Mouse (Mus musculus): Measurements from ENCODE around the gene Kif26b. TPM values are rescaled to one million over a fixed set of nuclear protein-coding genes. Genes with fewer than 3 reads are reported as not detected.

Kif26b gene
- polyA plus RNA-seq (2012; rRNA removed) = 0.25 and 0.43 TPM in 2 replicates

DNA sequence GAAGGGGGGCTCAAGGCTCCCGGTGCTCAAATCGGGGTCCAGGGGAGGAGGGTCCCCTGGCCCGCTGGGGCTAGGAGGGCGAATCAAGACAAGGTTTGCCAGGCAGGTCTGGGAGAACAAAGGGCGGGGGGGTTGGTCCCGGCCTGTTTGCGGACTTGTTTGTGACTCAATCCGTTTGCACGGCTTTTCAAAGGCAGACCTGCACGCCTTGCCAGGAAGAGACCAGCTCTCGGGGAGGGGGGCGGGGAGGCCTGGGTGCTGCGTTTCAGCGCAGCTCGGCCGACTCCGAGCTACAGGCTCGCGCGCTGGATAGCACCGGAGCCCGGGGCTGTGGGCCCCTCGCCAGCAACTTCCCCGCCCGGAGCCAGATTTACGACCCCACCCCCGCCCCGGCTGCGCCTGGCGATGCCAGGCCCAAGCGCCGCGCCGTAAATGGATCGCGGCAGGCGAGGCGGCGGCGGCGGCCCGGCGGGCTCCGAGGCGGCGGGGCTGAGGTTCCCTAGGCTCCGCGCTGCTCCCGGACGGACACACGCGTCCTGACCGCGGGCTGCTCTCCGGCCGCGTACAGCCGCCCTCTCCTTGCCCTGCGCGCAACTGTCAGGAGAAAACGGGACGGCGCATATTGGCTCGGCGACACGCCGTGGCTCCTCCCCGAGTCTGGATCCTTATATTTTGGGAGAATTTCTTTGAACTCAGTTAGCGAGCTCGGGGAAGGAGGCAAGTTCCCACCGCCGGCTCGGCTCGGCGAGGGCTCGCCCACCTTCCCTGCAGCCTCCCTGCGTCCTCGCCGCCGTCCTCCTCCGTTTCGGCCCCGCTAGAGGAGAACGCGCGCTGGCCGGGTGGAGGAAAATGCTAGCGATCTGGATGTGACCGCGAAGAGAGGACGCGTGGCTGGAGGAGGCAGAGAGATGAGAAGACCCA lies at the start of gene Kif26b:
Gene Kif26b, plus strand, starts transcription at position 695 of the 921 bp plus-strand sequence.
- Histone ChIP-seq H3K27ac (ENCODE audit: control insufficient read depth, insufficient read depth, low read depth, low read length) (no peak within 1 kb of the TSS), H3K36me3 (ENCODE audit: control insufficient read depth, insufficient read depth, low read length) (no peaks in the 10 kb centered on the region), H3K4me3 (ENCODE audit: control insufficient read depth, low read depth, low read length) (peak within 1 kb of the TSS; percentile 81), H3K4me1 (ENCODE audit: control insufficient read depth, insufficient read depth, low read length) (peaks cover 19% of the 10 kb centered on the region), H3K27me3 (ENCODE audit: control insufficient read depth, insufficient read depth, low read length) (no peaks in the 10 kb centered on the region; the same call in 1 of the 2 replicates)
- TF ChIP-seq POLR2A (IDR thresholded peaks at IDR 0.05; ENCODE audit: control insufficient read depth, low read depth, low read length) = no peak
- TF ChIP-seq CTCF (IDR thresholded peaks at IDR 0.05; ENCODE audit: control insufficient read depth, insufficient read depth, insufficient replicate concordance, low read depth, low read length) = no peak

GRCm38 (mm10) chr1:178483854-178484253 lies 45.1 kb upstream of the Kif26b start:
- Histone ChIP-seq H3K36me3 (ENCODE audit: control insufficient read depth, insufficient read depth, low read length) (no peaks in the 10 kb centered on the region), H3K27ac (ENCODE audit: control insufficient read depth, insufficient read depth, low read depth, low read length) (no peak overlapping the region), H3K4me3 (ENCODE audit: control insufficient read depth, low read depth, low read length) (no peak overlapping the region), H3K27me3 (ENCODE audit: control insufficient read depth, insufficient read depth, low read length) (no peaks in the 10 kb centered on the region), H3K4me1 (ENCODE audit: control insufficient read depth, insufficient read depth, low read length) (no peaks in the 10 kb centered on the region)
- TF ChIP-seq CTCF (IDR thresholded peaks at IDR 0.05; ENCODE audit: control insufficient read depth, insufficient read depth, insufficient replicate concordance, low read depth, low read length) (no peak), POLR2A (IDR thresholded peaks at IDR 0.05; ENCODE audit: control insufficient read depth, low read depth, low read length) (no peak)

GRCm38 (mm10) chr1:178485138-178485867 lies 43.6 kb upstream of the Kif26b start:
- Histone ChIP-seq H3K4me1 (ENCODE audit: control insufficient read depth, insufficient read depth, low read length) (no peaks in the 10 kb centered on the region), H3K27ac (ENCODE audit: control insufficient read depth, insufficient read depth, low read depth, low read length) (no peak overlapping the region), H3K36me3 (ENCODE audit: control insufficient read depth, insufficient read depth, low read length) (no peaks in the 10 kb centered on the region), H3K4me3 (ENCODE audit: control insufficient read depth, low read depth, low read length) (no peak overlapping the region), H3K27me3 (ENCODE audit: control insufficient read depth, insufficient read depth, low read length) (no peaks in the 10 kb centered on the region)
- TF ChIP-seq POLR2A (IDR thresholded peaks at IDR 0.05; ENCODE audit: control insufficient read depth, low read depth, low read length) = no peak
- TF ChIP-seq CTCF (IDR thresholded peaks at IDR 0.05; ENCODE audit: control insufficient read depth, insufficient read depth, insufficient replicate concordance, low read depth, low read length) = no peak

DNA sequence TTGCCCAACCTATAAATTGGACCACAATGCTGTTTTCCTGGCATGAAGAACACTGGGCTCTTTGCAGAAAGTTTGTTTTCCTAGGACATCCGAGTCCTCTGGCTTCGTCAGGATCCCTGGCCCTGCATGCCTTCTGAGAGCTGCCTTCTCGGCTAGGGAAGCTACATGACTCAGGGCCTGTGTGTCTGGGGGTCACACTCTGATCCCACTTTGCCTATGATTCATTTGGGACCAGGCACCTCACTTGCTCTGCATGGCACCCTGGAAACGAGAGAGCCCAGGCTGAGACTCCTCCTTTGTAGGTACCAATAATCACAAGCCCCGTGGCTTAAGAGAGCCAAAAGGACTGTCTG lies 43.1 kb upstream of the Kif26b start:
- H3K4me1 ChIP-seq (ENCODE audit: control insufficient read depth, insufficient read depth, low read length) = no peaks in the 10 kb centered on the region
- no peak overlapping the region for H3K27ac ChIP-seq (ENCODE audit: control insufficient read depth, insufficient read depth, low read depth, low read length)
- TF ChIP-seq CTCF (IDR thresholded peaks at IDR 0.05; ENCODE audit: control insufficient read depth, insufficient read depth, insufficient replicate concordance, low read depth, low read length) = no peak
- no peak for TF ChIP-seq POLR2A (IDR thresholded peaks at IDR 0.05; ENCODE audit: control insufficient read depth, low read depth, low read length)
- no peaks in the 10 kb centered on the region for H3K27me3 ChIP-seq (ENCODE audit: control insufficient read depth, insufficient read depth, low read length)
- H3K4me3 ChIP-seq (ENCODE audit: control insufficient read depth, low read depth, low read length) = no peak overlapping the region
- H3K36me3 ChIP-seq (ENCODE audit: control insufficient read depth, insufficient read depth, low read length) = no peaks in the 10 kb centered on the region

DNA sequence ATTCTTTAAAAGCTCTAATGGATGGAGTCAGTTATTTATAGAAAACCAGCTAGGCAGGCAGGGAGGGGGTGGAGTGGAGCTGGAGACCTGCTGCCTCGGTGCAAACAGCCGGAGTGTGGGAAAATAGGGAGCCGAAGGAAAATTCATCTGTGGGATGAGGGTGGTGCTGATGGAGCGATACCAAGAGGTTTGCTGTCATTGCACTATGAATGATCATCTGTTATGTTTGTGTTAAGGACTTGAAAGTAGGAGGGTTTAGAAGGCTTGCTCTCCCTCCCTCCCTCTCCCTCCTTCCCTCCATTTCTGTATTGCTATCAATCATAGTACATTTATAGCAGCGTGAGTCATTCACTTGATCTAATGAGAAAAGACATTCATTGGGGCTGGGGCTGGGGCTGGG lies 42.1 kb upstream of the Kif26b start:
- Histone ChIP-seq H3K36me3 (ENCODE audit: control insufficient read depth, insufficient read depth, low read length) (no peaks in the 10 kb centered on the region), H3K4me1 (ENCODE audit: control insufficient read depth, insufficient read depth, low read length) (no peaks in the 10 kb centered on the region)
- TF ChIP-seq POLR2A (IDR thresholded peaks at IDR 0.05; ENCODE audit: control insufficient read depth, low read depth, low read length) (no peak), CTCF (IDR thresholded peaks at IDR 0.05; ENCODE audit: control insufficient read depth, insufficient read depth, insufficient replicate concordance, low read depth, low read length) (no peak)

GRCm38 (mm10) chr1:178489127-178489526 lies 39.8 kb upstream of the Kif26b start:
- Histone ChIP-seq H3K4me1 (ENCODE audit: control insufficient read depth, insufficient read depth, low read length) (no peaks in the 10 kb centered on the region), H3K36me3 (ENCODE audit: control insufficient read depth, insufficient read depth, low read length) (no peaks in the 10 kb centered on the region), H3K27ac (ENCODE audit: control insufficient read depth, insufficient read depth, low read depth, low read length) (no peak overlapping the region), H3K27me3 (ENCODE audit: control insufficient read depth, insufficient read depth, low read length) (no peaks in the 10 kb centered on the region), H3K4me3 (ENCODE audit: control insufficient read depth, low read depth, low read length) (no peak overlapping the region)
- TF ChIP-seq POLR2A (IDR thresholded peaks at IDR 0.05; ENCODE audit: control insufficient read depth, low read depth, low read length) (no peak), CTCF (IDR thresholded peaks at IDR 0.05; ENCODE audit: control insufficient read depth, insufficient read depth, insufficient replicate concordance, low read depth, low read length) (no peak)

More for the DNA sequence above, 42.1 kb upstream of the Kif26b start:
- Histone ChIP-seq H3K27me3 (ENCODE audit: control insufficient read depth, insufficient read depth, low read length) (no peaks in the 10 kb centered on the region), H3K27ac (ENCODE audit: control insufficient read depth, insufficient read depth, low read depth, low read length) (no peak overlapping the region), H3K4me3 (ENCODE audit: control insufficient read depth, low read depth, low read length) (no peak overlapping the region)

DNA sequence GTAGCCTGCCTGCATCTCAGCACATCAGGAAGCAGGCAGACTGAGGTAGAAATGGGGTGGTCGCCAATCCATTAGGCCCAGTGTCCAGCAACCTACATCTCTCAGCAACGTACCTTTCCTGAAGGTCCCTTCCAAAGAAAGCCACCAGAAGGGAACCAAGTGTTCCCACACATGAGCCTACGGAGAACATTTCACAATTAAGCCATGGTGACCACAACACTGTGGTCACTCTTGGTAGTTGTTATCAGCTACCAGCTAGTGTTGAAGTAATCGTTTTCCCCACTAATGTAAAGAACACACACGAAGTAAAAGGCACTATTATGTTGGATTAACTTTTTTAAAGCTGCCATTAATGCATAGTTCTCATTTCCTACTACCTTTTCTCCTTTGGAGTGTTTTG lies 37.2 kb upstream of the Kif26b start:
- TF ChIP-seq POLR2A (IDR thresholded peaks at IDR 0.05; ENCODE audit: control insufficient read depth, low read depth, low read length) (no peak), CTCF (IDR thresholded peaks at IDR 0.05; ENCODE audit: control insufficient read depth, insufficient read depth, insufficient replicate concordance, low read depth, low read length) (no peak)
- H3K27me3 ChIP-seq (ENCODE audit: control insufficient read depth, insufficient read depth, low read length) = no peaks in the 10 kb centered on the region
- no peaks in the 10 kb centered on the region for H3K36me3 ChIP-seq (ENCODE audit: control insufficient read depth, insufficient read depth, low read length)
- no peak overlapping the region for H3K27ac ChIP-seq (ENCODE audit: control insufficient read depth, insufficient read depth, low read depth, low read length)
- no peaks in the 10 kb centered on the region for H3K4me1 ChIP-seq (ENCODE audit: control insufficient read depth, insufficient read depth, low read length)
- H3K4me3 ChIP-seq (ENCODE audit: control insufficient read depth, low read depth, low read length) = no peak overlapping the region

All from testis, adult 2 months (tissue).